Mouse (Mus musculus) embryonic facial prominence, embryonic 12.5 days (tissue): ENCODE data around the gene Ube2h. TPM values are rescaled to one million over a fixed set of nuclear protein-coding genes. Genes with fewer than 3 reads are reported as not detected.

Experiments
- ATAC-seq: fragments of 200-750 bp; cut with Nextera tagmentation; 2 replicates; pipeline ENCODE4 v1.8.0; 2017; ENCODE audit not compliant: insufficient number of reproducible peaks, insufficient read depth, low FRiP score, low TSS enrichment
- H3K27ac ChIP-seq: fragments of 300-500 bp; sonication (generic); 2 replicates; pipeline ENCODE4 v1.5.1; 2016; ENCODE audit warnings: mild to moderate bottlenecking
- H3K27me3 ChIP-seq: fragments of 300-500 bp; sonication (generic); 2 replicates; pipeline ENCODE4 v1.6.1; 2016; ENCODE audit warnings: mild to moderate bottlenecking, moderate library complexity
- H3K36me3 ChIP-seq: fragments of 300-500 bp; sonication (generic); 2 replicates; pipeline ENCODE4 v1.6.1; 2016; ENCODE audit warnings: mild to moderate bottlenecking
- H3K4me1 ChIP-seq: fragments of 300-500 bp; sonication (generic); 2 replicates; pipeline ENCODE4 v1.6.1; 2016
- H3K4me2 ChIP-seq: fragments of 300-500 bp; sonication (generic); replicated peaks from 2 replicates; pipeline ENCODE4 v1.6.1; 2016; ENCODE audit warnings: mild to moderate bottlenecking, moderate library complexity
- H3K4me3 ChIP-seq: fragments of 300-500 bp; sonication (generic); 2 replicates; pipeline ENCODE4 v1.5.1; 2016; ENCODE audit warnings: mild to moderate bottlenecking
- H3K9ac ChIP-seq: fragments of 300-500 bp; sonication (generic); 2 replicates; pipeline ENCODE4 v1.6.1; 2016; ENCODE audit warnings: mild to moderate bottlenecking, moderate library complexity
- H3K9me3 ChIP-seq: fragments of 300-500 bp; sonication (generic); 2 replicates; pipeline ENCODE4 v1.6.1; 2016; ENCODE audit warnings: mild to moderate bottlenecking, moderate library complexity
- WGBS: fragments of 180-500 bp; shearing (Covaris S2); methylation state at CpG from one replicate; pipeline ENCODE4 v1.1.7; 2016; 5-methylcytosine and 5-hydroxymethylcytosine counted together
- polyA plus RNA-seq: library from polyadenylated mRNA; unstranded; fragments of >200 nt; fragmentation: Nextera tagmentation; extraction: Ambion mirVana; gene quantifications from 2 replicates; pipeline ENCODE4 v1.2.1, GENCODE M21; 2016

The Ube2h gene
- polyA plus RNA-seq, 1 experiment from 2014 or later: 56.1 TPM

- 93% methylated on average over 2 of the region's 2 CpGs for WGBS
These were observed 11.8 kb downstream of the Ube2h start for GRCm38 (mm10) chr6:30292579-30292978.

GRCm38 (mm10) chr6:30287958-30288357 is 16.4 kb downstream of the Ube2h start:
- no peak overlapping the region for H3K4me2 ChIP-seq
- no peaks in the 10 kb centered on the region for H3K9me3 ChIP-seq
- peaks cover 48% of the 10 kb centered on the region for H3K36me3 ChIP-seq
- H3K4me1 ChIP-seq: no peaks in the 10 kb centered on the region
- WGBS: 86% methylated on average over 6 of the region's 6 CpGs
- no peak overlapping the region for H3K27ac ChIP-seq
- no peak overlapping the region for H3K9ac ChIP-seq
- no peak overlapping the region for H3K4me3 ChIP-seq
- no peaks in the 10 kb centered on the region for H3K27me3 ChIP-seq
- ATAC-seq: no peak

More at GRCm38 (mm10) chr6:30292579-30292978, 11.8 kb downstream of the Ube2h start:
- Histone ChIP-seq H3K27ac (no peak overlapping the region), H3K4me3 (no peak overlapping the region), H3K27me3 (no peaks in the 10 kb centered on the region), H3K9me3 (no peaks in the 10 kb centered on the region), H3K4me1 (no peaks in the 10 kb centered on the region), H3K9ac (no peak overlapping the region), H3K4me2 (no peak overlapping the region), H3K36me3 (peaks cover 43% of the 10 kb centered on the region)
- no peak for ATAC-seq

- Histone ChIP-seq H3K4me1 (no peaks in the 10 kb centered on the region), H3K9ac (no peak overlapping the region), H3K27ac (no peak overlapping the region), H3K4me2 (no peak overlapping the region), H3K27me3 (no peaks in the 10 kb centered on the region), H3K4me3 (no peak overlapping the region), H3K9me3 (no peaks in the 10 kb centered on the region), H3K36me3 (peaks cover 43% of the 10 kb centered on the region)
- ATAC-seq: no peak
These were observed 17.7 kb downstream of the Ube2h start for GRCm38 (mm10) chr6:30286642-30287041.

- Histone ChIP-seq H3K9ac (no peak overlapping the region), H3K4me3 (no peak overlapping the region), H3K4me2 (no peak overlapping the region), H3K9me3 (no peaks in the 10 kb centered on the region), H3K4me1 (no peaks in the 10 kb centered on the region), H3K27ac (no peak overlapping the region), H3K36me3 (peaks cover 53% of the 10 kb centered on the region), H3K27me3 (no peaks in the 10 kb centered on the region)
- no peak for ATAC-seq
These were observed 20.2 kb downstream of the Ube2h start for GRCm38 (mm10) chr6:30284177-30284576.

GRCm38 (mm10) chr6:30282361-30282760 is 22.0 kb downstream of the Ube2h start:
- Histone ChIP-seq H3K27ac (no peak overlapping the region), H3K27me3 (no peaks in the 10 kb centered on the region), H3K9ac (no peak overlapping the region), H3K4me3 (no peak overlapping the region), H3K4me1 (no peaks in the 10 kb centered on the region), H3K4me2 (no peak overlapping the region), H3K9me3 (no peaks in the 10 kb centered on the region), H3K36me3 (peaks cover 53% of the 10 kb centered on the region)
- 98% methylated on average over 2 of the region's 2 CpGs for WGBS
- no peak for ATAC-seq

- H3K36me3 ChIP-seq: peaks cover 43% of the 10 kb centered on the region
- WGBS: 73% methylated on average over 1 of the region's 1 CpGs
- H3K4me3 ChIP-seq: no peak overlapping the region
- no peak overlapping the region for H3K9ac ChIP-seq
- H3K4me1 ChIP-seq: peaks cover under 1% of the 10 kb centered on the region; the same call in 1 of the 2 replicates
- H3K27me3 ChIP-seq: no peaks in the 10 kb centered on the region
- no peak for ATAC-seq
- H3K4me2 ChIP-seq: no peak overlapping the region
- no peak overlapping the region for H3K27ac ChIP-seq
- H3K9me3 ChIP-seq: no peaks in the 10 kb centered on the region
These were observed 26.0 kb downstream of the Ube2h start for GRCm38 (mm10) chr6:30278374-30278773.

- Histone ChIP-seq H3K9ac (no peak overlapping the region), H3K27me3 (no peaks in the 10 kb centered on the region), H3K36me3 (peaks cover 42% of the 10 kb centered on the region), H3K4me2 (no peak overlapping the region), H3K9me3 (no peaks in the 10 kb centered on the region), H3K27ac (no peak overlapping the region), H3K4me1 (peaks cover 3% of the 10 kb centered on the region; the same call in 1 of the 2 replicates), H3K4me3 (no peak overlapping the region)
- no peak for ATAC-seq
- WGBS: 92% methylated on average over 7 of the region's 7 CpGs
These were observed 27.5 kb downstream of the Ube2h start for GRCm38 (mm10) chr6:30276882-30277281.

- 80% methylated on average over 3 of the region's 3 CpGs for WGBS
- Histone ChIP-seq H3K4me1 (peaks cover 3% of the 10 kb centered on the region; the same call in 1 of the 2 replicates), H3K4me2 (no peak overlapping the region), H3K27ac (no peak overlapping the region), H3K27me3 (no peaks in the 10 kb centered on the region), H3K4me3 (no peak overlapping the region), H3K9me3 (no peaks in the 10 kb centered on the region), H3K9ac (no peak overlapping the region), H3K36me3 (peaks cover 42% of the 10 kb centered on the region)
- no peak for ATAC-seq
These were observed 28.0 kb downstream of the Ube2h start for GRCm38 (mm10) chr6:30276375-30276774.

- Histone ChIP-seq H3K4me3 (no peak overlapping the region), H3K36me3 (peaks cover 41% of the 10 kb centered on the region), H3K4me1 (peaks cover 3% of the 10 kb centered on the region; the same call in 1 of the 2 replicates), H3K9me3 (no peaks in the 10 kb centered on the region), H3K9ac (no peak overlapping the region), H3K4me2 (no peak overlapping the region), H3K27ac (no peak overlapping the region), H3K27me3 (no peaks in the 10 kb centered on the region)
- ATAC-seq: no peak
- WGBS: 82% methylated on average over 5 of the region's 5 CpGs
These were observed 29.0 kb downstream of the Ube2h start for GRCm38 (mm10) chr6:30275159-30275847.

- Histone ChIP-seq H3K36me3 (peaks cover 31% of the 10 kb centered on the region), H3K9me3 (no peaks in the 10 kb centered on the region), H3K4me2 (no peak overlapping the region), H3K4me3 (no peak overlapping the region), H3K27me3 (no peaks in the 10 kb centered on the region), H3K4me1 (peaks cover 3% of the 10 kb centered on the region; the same call in 1 of the 2 replicates), H3K9ac (no peak overlapping the region), H3K27ac (no peak overlapping the region)
- WGBS: 62% methylated on average over 3 of the region's 3 CpGs
- ATAC-seq: no peak
These were observed 31.4 kb downstream of the Ube2h start for GRCm38 (mm10) chr6:30272911-30273310.

- H3K4me1 ChIP-seq: peaks cover 3% of the 10 kb centered on the region; the same call in 1 of the 2 replicates
- ATAC-seq: no peak
- H3K36me3 ChIP-seq: peaks cover 33% of the 10 kb centered on the region
- H3K27ac ChIP-seq: no peak overlapping the region
- H3K9ac ChIP-seq: no peak overlapping the region
- H3K4me2 ChIP-seq: no peak overlapping the region
- no peaks in the 10 kb centered on the region for H3K9me3 ChIP-seq
- no peaks in the 10 kb centered on the region for H3K27me3 ChIP-seq
- WGBS: 82% methylated on average over 11 of the region's 11 CpGs
- H3K4me3 ChIP-seq: no peak overlapping the region
These were observed 31.9 kb downstream of the Ube2h start for GRCm38 (mm10) chr6:30272338-30272905.

GRCm38 (mm10) chr6:30269846-30270245 is 34.5 kb downstream of the Ube2h start:
- 78% methylated on average over 5 of the region's 5 CpGs for WGBS
- Histone ChIP-seq H3K4me2 (no peak overlapping the region), H3K9ac (no peak overlapping the region), H3K36me3 (peaks cover 42% of the 10 kb centered on the region), H3K4me3 (no peak overlapping the region), H3K27ac (no peak overlapping the region), H3K9me3 (no peaks in the 10 kb centered on the region), H3K4me1 (peaks cover 3% of the 10 kb centered on the region; the same call in 1 of the 2 replicates), H3K27me3 (no peaks in the 10 kb centered on the region)
- ATAC-seq: no peak
